Mouse (Mus musculus): ENCODE data around the gene Soga1.

The Soga1 gene

DNA sequence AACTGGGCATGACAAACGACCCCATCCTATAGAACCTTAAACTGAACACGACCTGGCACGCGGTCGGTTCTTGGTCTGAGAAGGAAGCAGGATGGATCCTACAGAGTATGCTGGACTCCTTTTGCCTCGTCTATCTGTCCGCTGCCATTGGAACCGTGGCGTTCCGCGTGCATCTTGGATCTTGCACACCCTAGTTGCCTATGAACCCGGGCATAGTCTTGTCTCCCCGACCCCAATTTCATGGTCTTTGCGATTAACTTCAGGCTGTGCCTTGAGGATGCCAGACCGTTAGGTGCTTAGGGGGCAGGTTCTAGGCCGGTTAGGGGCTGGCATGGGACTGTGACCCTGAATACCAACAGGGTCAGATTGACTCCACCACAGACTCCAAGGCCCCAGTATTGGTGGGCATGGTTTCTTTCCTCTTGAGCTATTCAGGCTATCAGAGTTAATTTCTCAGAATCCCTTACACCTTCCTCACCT lies 687 bp upstream of the Soga1 start:
- no peak for DNase-seq (ENCODE audit: low read depth, low spot score)

DNA sequence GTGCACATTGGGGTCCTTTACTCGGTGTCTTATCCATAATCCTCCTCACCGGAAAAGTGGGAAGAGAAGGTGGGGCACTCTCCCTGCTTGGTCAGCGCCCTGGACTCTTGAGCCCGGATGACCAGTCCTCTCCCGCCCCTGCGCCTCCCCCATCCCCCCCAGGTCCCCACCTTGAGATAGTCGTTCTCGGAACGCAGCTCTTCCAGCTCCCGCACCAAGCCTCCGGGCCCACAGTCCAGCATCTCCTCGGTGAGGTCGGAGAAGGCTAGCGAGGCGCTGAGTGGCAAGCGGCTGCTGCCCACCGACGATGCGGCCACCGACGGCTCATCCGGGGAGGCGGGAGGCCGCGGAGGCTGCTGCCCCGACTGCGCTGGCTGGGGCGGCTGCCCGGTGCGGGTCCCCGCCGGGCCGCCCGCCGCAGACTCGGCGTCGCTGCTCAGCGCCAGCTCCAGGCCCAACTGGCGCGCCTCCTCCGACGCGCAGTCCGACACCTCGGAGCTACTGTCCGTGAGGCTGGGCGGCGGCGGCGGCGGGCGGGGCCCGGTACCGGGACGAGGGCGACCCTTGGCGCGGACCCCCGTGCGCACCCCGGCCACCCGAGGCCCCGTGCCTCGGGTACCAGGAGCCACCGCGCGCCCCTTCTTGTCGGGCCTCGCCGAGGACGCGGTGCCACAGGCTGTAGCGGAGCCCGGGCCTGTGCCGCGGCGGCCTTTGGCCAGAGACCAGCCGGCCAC lies 828 bp downstream of the Soga1 start:
- no peak for DNase-seq (ENCODE audit: low read depth, low spot score)

DNA sequence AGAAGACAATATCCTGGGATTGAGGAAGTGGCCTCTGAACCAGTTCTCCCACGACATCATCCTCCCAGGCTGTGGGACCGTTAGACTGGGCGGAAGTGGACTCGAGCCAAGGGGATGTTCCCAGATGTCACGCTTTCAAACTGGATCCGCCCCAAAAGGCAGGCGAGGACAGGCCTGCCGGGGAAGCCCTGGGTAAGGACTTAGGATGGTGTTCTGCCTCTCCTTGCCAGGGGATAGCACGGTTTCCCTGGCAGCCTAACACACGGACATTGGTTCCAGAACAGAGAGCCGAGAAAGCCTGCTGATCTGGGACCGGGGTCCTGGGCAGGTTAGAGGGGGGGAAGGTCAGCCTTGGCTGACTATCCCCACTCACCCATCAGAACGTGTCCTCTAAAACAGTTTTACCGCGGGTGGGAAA lies 1.4 kb downstream of the Soga1 start:
- DNase-seq (ENCODE audit: low read depth, low spot score), result peak; percentile 64

GRCm38 (mm10) chr2:157077160-157077559 lies 1.9 kb downstream of the Soga1 start:
- DNase-seq (ENCODE audit: low read depth, low spot score), result no peak

- no peak for DNase-seq (ENCODE audit: low read depth, low spot score)
Observed at GRCm38 (mm10) chr2:157076585-157076984, 2.5 kb downstream of the Soga1 start.

GRCm38 (mm10) chr2:157075685-157076084 lies 3.4 kb downstream of the Soga1 start:
- DNase-seq (ENCODE audit: low read depth, low spot score), result no peak

DNA sequence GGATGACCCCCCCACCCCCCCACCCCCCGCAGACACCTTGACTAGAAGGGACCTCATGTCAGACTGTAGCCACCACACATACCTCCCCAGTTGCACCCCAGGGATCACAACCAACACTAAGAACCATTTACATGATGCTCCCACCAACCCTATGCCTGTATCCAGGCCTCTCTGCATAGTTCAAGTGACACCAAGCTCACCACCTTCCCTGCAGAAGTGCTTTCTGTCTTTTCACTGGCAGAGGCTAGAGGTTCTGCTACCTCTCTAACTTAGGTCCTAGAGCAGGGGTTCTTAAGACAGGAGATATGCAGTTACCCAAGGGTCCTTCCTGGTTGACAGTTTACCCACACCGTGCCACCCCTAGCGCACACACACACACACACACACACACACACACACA lies 3.8 kb downstream of the Soga1 start:
- no peak for DNase-seq (ENCODE audit: low read depth, low spot score)

DNA sequence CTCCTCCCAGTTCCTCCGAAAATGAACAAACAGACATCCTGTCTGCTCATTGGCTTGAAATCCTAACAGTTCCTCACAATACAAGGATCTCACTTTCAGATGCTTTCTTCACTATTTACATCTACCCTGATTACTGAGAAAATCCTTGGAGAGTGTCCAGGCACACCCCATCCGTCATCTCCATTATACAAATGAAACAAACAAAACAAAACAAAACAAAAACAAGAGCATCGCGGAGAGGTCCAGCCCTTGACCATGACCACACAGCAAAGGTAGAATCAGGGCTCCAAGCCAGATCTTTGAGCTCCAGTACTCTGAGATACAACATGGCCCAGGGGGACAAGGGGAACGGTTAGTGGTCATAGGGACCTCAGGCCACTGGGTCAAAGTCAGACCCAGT lies 4.3 kb downstream of the Soga1 start:
- no peak for DNase-seq (ENCODE audit: low read depth, low spot score)

DNA sequence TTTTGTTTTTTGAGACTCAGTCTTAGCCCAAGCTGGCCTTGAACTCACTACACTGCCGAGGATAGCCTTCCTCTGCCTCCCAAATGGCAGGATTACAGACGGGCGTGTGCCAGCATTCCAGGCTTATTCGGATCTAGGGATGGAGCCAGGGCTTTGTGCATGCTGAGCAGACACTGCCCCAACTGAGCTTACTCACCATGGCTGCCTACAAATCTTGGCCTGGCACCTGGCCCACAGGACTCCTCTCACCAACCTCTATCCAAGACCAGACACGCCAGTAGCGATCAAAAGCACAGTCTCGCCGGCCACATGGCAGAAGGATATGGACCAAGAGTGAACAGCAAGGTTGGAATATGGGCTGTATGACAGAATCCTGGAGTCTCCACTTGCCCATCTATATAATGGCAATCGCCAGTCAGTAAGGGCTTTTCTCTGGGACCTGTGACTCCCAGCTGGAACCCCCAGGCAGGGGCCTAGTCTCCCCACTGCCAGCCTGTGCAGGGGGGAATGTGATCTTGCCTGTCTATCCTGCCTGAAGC lies 4.8 kb downstream of the Soga1 start:
- DNase-seq (ENCODE audit: low read depth, low spot score), result no peak

GRCm38 (mm10) chr2:157073378-157074052 lies 5.5 kb downstream of the Soga1 start:
- no peak for DNase-seq (ENCODE audit: low read depth, low spot score)

DNA sequence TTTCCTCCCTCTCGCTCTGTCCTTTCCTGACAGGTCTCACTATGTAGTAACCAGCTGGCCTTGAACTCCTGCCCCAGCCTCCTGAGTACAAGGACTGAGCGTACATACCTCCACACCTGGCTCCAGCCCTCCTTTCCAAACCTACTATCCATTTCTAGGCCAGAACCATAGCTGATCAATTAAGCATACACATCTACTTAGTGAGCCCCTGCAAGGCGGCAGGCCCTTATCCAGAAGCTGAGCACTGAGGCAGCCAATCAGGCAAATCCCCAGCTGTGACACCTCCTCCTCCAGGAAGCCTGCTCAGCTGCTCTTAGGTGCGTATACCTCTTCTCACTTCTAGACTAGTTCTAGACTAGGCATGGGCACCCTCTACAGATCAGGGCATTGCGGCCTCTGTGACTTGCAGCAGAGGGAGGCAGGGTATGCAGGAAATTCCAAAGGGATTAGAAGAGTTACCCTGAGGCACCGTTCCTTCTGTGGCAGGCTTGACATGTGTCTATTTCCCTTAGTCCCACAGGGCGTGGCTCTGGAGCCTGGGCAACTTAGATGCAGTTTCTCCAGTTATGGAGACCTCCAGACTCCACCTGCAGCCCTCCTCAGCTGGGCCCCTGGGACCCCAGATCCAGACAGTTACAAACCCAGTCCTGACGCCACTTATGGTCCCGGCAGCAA lies 6.6 kb downstream of the Soga1 start:
- no peak for DNase-seq (ENCODE audit: low read depth, low spot score)

GRCm38 (mm10) chr2:157071556-157071955 lies 7.5 kb downstream of the Soga1 start:
- DNase-seq (ENCODE audit: low read depth, low spot score), result no peak

DNA sequence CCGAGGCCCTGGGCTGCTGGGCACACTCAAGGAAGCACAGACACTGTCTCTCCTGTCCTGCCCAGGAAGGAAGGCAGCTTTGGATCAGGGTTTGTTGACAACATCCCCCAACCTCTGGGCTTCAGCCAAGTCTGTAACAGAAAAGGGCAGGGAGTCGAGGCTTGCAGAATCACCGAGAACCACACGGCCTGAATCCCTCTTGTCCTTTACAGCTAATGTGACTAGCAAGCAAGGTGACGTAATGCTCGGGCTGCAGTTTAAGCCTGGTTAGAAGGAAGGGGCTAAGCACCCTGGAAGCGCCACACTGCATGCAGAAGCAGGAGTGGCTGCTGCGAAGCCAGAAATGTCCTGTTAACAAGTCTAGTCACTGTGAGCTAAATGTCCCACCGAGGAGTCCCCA lies 8.7 kb downstream of the Soga1 start:
- no peak for DNase-seq (ENCODE audit: low read depth, low spot score)

- no peak for DNase-seq (ENCODE audit: low read depth, low spot score)
Observed at GRCm38 (mm10) chr2:157069755-157070315, 9.2 kb downstream of the Soga1 start.

DNA sequence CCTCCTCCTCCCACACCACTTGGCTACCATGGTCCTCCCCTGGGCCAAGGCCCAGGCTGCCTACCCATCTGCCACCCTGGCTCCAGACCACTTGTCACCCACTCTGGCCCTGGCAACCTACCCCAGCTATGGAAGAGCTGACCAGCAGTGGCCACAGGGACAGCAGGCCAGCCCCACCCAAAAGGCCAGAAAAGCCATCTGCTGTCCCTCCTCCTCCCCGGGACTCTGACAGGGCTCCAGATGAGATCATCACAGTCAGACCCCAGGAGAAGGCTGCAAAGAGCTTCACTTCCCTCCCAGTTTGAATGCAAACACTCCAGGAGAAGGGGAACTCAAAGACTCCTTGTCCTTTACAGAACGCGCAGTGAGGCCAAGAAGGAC lies 9.7 kb downstream of the Soga1 start:
- no peak for DNase-seq (ENCODE audit: low read depth, low spot score)

GRCm38 (mm10) chr2:157068701-157069354 lies 10.2 kb downstream of the Soga1 start:
- no peak for DNase-seq (ENCODE audit: low read depth, low spot score)

- DNase-seq (ENCODE audit: low read depth, low spot score), result no peak
Observed at GRCm38 (mm10) chr2:157066731-157067430, 12.2 kb downstream of the Soga1 start.

DNA sequence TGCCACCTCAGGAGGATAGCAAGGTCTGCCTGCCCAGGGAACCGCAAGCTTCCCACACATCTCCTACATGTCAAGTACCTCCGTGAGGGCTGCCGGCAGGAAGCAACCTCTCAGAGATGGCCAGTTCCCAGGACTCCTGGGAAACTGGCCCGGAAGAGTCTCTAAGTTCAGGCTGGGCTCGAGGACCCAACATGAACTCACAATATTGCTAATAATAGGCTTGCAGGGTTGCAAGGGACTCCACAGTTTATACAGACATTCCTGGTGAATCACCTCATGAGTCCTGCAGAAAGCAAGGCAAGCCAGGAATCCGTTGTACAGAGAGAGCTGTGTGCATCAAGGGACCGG lies 13.2 kb downstream of the Soga1 start:
- no peak for DNase-seq (ENCODE audit: low read depth, low spot score)

- no peak for DNase-seq (ENCODE audit: low read depth, low spot score)
Observed at GRCm38 (mm10) chr2:157064978-157065878, 13.8 kb downstream of the Soga1 start.

DNA sequence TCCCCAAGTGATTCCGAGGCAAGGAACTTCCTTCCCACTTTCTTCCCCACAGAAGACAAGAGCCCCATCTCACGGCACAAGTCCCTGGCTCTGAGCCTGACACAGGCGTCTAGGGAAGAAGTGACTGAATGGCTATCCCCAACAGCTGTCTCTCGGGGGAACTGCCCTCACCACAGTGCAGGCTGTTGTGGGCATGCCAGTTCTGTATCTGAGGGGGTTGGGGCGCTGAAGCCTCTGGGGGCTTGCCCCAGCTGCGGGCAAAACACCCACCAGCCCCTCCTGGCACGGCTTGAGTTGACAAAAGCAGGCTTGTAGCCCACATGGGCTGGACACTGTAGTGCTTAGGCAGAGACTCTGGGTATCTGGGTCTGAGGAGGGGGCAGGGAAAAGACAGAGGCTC lies 14.9 kb downstream of the Soga1 start:
- DNase-seq (ENCODE audit: low read depth, low spot score), result no peak

Measured in mesoderm, embryonic 11.5 days (tissue).